Mouse (Mus musculus) hindbrain, postnatal 0 days (tissue): Measurements from ENCODE around the gene Gbe1. TPM values are rescaled to one million over a fixed set of nuclear protein-coding genes. Genes with fewer than 3 reads are reported as not detected.

ENCODE experiments used
- ATAC-seq: fragments of 200-750 bp; cut with Nextera tagmentation; 2 replicates; pipeline ENCODE4 v1.8.0; 2017; ENCODE audit warnings: mild to moderate bottlenecking, moderate TSS enrichment, moderate library complexity
- DNase-seq: peaks from one replicate; pipeline ENCODE4 v3.0.0-alpha.2; 2015; ENCODE audit warnings: low spot score
- H3K27ac ChIP-seq: fragments of 300-500 bp; sonication (generic); 2 replicates; pipeline ENCODE4 v1.5.1; 2014; ENCODE audit warnings: mild to moderate bottlenecking
- H3K27me3 ChIP-seq: fragments of 300-500 bp; sonication (generic); 2 replicates; pipeline ENCODE4 v1.6.1; 2014; ENCODE audit warnings: low read length, mixed read lengths; ENCODE audit not compliant: insufficient read depth
- H3K36me3 ChIP-seq: fragments of 300-500 bp; sonication (generic); 2 replicates; pipeline ENCODE4 v1.6.1; 2014; ENCODE audit warnings: low read length, mixed read lengths; ENCODE audit not compliant: insufficient read depth
- H3K4me1 ChIP-seq: fragments of 300-500 bp; sonication (generic); 2 replicates; pipeline ENCODE4 v1.6.1; 2014; ENCODE audit warnings: antibody characterized with exemption, low read length, mixed read lengths; ENCODE audit not compliant: insufficient read depth
- H3K4me2 ChIP-seq: fragments of 300-500 bp; sonication (generic); 2 replicates; pipeline ENCODE4 v1.6.1; 2014; ENCODE audit warnings: low read depth, mild to moderate bottlenecking, low read length, moderate library complexity, mixed read lengths
- H3K4me3 ChIP-seq: fragments of 300-500 bp; sonication (generic); 2 replicates; pipeline ENCODE4 v1.5.1; 2014; ENCODE audit warnings: low read length
- H3K9ac ChIP-seq: fragments of 300-500 bp; sonication (generic); replicated peaks from 2 replicates; pipeline ENCODE4 v1.6.1; 2014; ENCODE audit warnings: mild to moderate bottlenecking, low read length, moderate library complexity, mixed read lengths
- H3K9me3 ChIP-seq: fragments of 300-500 bp; sonication (generic); 2 replicates; pipeline ENCODE4 v1.6.1; 2016; ENCODE audit warnings: low read length, mixed read lengths
- CTCF ChIP-seq: IDR thresholded peaks from 2 replicates; pipeline ENCODE4 v1.5.1; 2016; ENCODE audit warnings: antibody characterized with exemption, control low read depth, low read depth
- WGBS: fragments of 180-500 bp; shearing (Covaris S2); extraction: QIAGEN DNeasy Blood & Tissue Kit; methylation state at CpG from one replicate; pipeline ENCODE4 v1.1.7; 2014; 5-methylcytosine and 5-hydroxymethylcytosine counted together
- polyA plus RNA-seq: library from polyadenylated mRNA; unstranded; fragments of >200 nt; fragmentation: Nextera tagmentation; extraction: Ambion mirVana; gene quantifications from 2 replicates; pipeline ENCODE4 v1.2.1, GENCODE M21; 2015
- total RNA-seq: library from RNA; depleted of rRNA; stranded (reverse); fragments of >200 nt; gene quantifications from 2 replicates; pipeline ENCODE4 v1.2.3, GENCODE M21; 2014

The Gbe1 gene
- total and polyA plus RNA-seq, 2 experiments from 2014 or later = 16.5 to 23.6 TPM

DNA sequence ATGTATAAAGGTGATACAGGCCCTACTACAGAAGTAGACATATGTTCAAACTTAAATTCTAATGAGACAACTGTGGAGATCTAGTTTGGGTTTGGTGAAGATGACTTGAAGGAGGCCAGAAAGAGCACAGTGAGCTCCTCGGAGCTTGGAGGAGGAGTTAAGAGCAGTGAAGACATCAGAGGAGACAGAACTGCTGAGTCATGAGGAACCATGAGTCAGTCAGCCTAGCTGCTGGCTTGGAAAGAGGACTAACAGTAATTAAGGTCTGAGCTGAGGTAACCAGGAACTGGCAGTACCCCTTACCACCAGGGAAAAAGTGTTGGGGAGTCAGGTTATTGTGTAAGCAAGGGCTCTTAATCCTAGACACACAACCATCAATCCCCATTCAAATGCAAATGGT, 192.7 kb downstream of the Gbe1 start:
- WGBS = 76% methylated on average over 1 of the region's 1 CpGs
- H3K4me3 ChIP-seq = no peak overlapping the region
- H3K27me3 ChIP-seq = no peaks in the 10 kb centered on the region
- ATAC-seq (no peak), DNase-seq (no peak)
- H3K36me3 ChIP-seq = no peaks in the 10 kb centered on the region
- no peaks in the 10 kb centered on the region for H3K4me1 ChIP-seq
- H3K9me3 ChIP-seq = no peaks in the 10 kb centered on the region
- no peak for TF ChIP-seq CTCF
- no peak overlapping the region for H3K9ac ChIP-seq
- H3K4me2 ChIP-seq = no peak overlapping the region
- H3K27ac ChIP-seq = no peak overlapping the region

DNA sequence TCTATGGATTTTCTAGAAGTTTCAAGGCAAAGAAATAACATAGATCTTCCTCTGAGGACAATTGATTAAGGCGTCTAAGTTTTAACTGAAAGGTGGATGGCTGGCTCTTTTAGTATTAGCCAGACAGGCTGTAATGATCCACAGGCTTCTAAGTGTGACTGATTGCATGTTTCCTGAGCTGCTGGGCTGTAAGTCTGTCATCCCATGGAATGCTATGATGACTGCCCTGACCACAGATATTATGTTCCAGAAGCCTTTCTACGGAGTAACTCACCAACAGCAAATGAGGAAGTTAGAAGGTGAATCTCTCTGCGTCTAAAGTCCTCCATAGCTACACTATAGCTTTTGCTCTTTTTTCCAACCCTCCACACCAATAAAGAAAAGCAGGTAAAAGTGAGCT, 197.2 kb downstream of the Gbe1 start:
- Histone ChIP-seq H3K27me3 (no peaks in the 10 kb centered on the region), H3K4me3 (no peak overlapping the region), H3K9ac (no peak overlapping the region), H3K4me2 (no peak overlapping the region), H3K9me3 (no peaks in the 10 kb centered on the region), H3K36me3 (no peaks in the 10 kb centered on the region), H3K27ac (no peak overlapping the region), H3K4me1 (no peaks in the 10 kb centered on the region)
- DNase-seq (no peak), ATAC-seq (no peak)
- TF ChIP-seq CTCF = no peak
- WGBS = 94% methylated on average over 3 of the region's 3 CpGs

- 81% methylated on average over 2 of the region's 2 CpGs for WGBS
- Histone ChIP-seq H3K4me1 (no peaks in the 10 kb centered on the region), H3K4me2 (no peak overlapping the region)
Measured at GRCm38 (mm10) chr16:70522861-70523260, 209.1 kb downstream of the Gbe1 start.

DNA sequence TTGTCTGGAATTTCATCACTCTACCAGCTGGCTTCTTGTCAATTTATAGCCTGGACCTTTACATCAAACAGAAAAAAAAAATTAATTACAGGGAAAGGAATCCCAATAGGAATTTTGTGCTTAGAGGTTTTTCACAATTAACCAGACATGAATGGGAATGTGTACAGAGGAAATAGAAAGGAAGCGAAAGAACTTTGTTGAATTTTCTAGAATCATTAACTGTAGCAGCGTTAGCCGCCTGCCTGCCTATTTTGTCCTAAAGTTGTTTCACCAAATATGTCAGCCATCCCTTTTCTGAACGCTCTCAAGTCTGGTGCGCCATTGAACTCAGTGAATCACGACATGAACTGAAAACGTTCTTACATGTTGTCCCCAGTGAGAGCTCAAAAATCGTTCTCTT, 209.8 kb downstream of the Gbe1 start:
- H3K9me3 ChIP-seq = no peaks in the 10 kb centered on the region
- 72% methylated on average over 8 of the region's 8 CpGs for WGBS
- no peak for DNase-seq
- H3K4me3 ChIP-seq = no peak overlapping the region
- no peak overlapping the region for H3K4me2 ChIP-seq
- no peaks in the 10 kb centered on the region for H3K27me3 ChIP-seq
- no peaks in the 10 kb centered on the region for H3K36me3 ChIP-seq
- H3K27ac ChIP-seq = no peak overlapping the region
- no peak for ATAC-seq
- TF ChIP-seq CTCF = no peak
- no peak overlapping the region for H3K9ac ChIP-seq
- H3K4me1 ChIP-seq = no peaks in the 10 kb centered on the region

More at GRCm38 (mm10) chr16:70522861-70523260, 209.1 kb downstream of the Gbe1 start:
- Histone ChIP-seq H3K9ac (no peak overlapping the region), H3K9me3 (no peaks in the 10 kb centered on the region), H3K4me3 (no peak overlapping the region), H3K27ac (no peak overlapping the region), H3K36me3 (no peaks in the 10 kb centered on the region), H3K27me3 (no peaks in the 10 kb centered on the region)
- no peak for DNase-seq
- TF ChIP-seq CTCF = no peak
- ATAC-seq = no peak

DNA sequence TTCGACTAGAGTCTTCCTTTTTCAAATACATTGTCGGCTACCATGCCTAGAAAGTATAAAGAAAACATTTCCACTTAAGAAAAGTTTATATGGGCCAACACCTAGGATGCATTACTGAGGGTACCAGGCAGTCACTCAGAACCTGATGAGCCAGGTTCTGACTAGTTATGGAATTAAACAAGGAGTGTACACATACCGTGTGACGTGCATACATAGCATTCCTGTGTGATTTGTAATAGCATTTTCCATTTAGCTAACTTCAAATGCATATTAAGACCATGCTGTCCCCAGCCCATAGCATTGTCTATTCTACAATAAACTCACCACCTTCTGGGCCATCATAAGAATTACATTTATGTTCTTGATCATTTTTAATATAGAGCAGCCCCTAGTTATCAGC, 210.5 kb downstream of the Gbe1 start:
- ATAC-seq (no peak), DNase-seq (no peak)
- H3K9me3 ChIP-seq = no peaks in the 10 kb centered on the region
- no peak overlapping the region for H3K9ac ChIP-seq
- 86% methylated on average over 4 of the region's 4 CpGs for WGBS
- no peak for TF ChIP-seq CTCF
- no peak overlapping the region for H3K4me3 ChIP-seq
- no peaks in the 10 kb centered on the region for H3K36me3 ChIP-seq
- H3K4me1 ChIP-seq = no peaks in the 10 kb centered on the region
- H3K4me2 ChIP-seq = no peak overlapping the region
- H3K27ac ChIP-seq = no peak overlapping the region
- H3K27me3 ChIP-seq = no peaks in the 10 kb centered on the region

GRCm38 (mm10) chr16:70527224-70527623, 213.5 kb downstream of the Gbe1 start:
- no peak for TF ChIP-seq CTCF
- ATAC-seq = no peak
- Histone ChIP-seq H3K4me1 (no peaks in the 10 kb centered on the region), H3K9ac (no peak overlapping the region), H3K4me2 (no peak overlapping the region), H3K27me3 (no peaks in the 10 kb centered on the region), H3K27ac (no peak overlapping the region), H3K4me3 (no peak overlapping the region), H3K9me3 (no peaks in the 10 kb centered on the region), H3K36me3 (no peaks in the 10 kb centered on the region)
- no peak for DNase-seq
- WGBS = 90% methylated on average over 8 of the region's 8 CpGs

DNA sequence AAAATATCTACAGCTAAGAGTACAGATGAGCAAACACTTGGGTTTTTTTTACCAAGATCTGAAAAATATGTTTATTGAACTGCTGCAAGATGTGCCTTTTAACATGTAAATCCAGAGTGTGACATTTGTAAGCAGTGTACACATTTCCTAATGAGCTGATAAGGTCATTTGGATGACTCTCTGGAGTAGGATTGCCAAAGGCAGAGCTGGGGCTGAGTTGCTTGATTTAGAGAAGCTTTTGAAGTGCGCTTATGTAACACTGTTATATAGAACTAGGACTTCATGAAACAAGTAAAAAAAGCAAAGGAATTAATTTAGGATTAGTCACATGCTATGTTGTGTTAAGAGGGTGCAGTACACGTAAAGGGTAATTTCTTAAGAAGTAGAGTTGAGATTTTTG, 221.5 kb downstream of the Gbe1 start:
- Histone ChIP-seq H3K4me3 (no peak overlapping the region), H3K27me3 (no peaks in the 10 kb centered on the region), H3K4me2 (no peak overlapping the region), H3K36me3 (no peaks in the 10 kb centered on the region), H3K27ac (no peak overlapping the region), H3K9ac (no peak overlapping the region), H3K4me1 (no peaks in the 10 kb centered on the region), H3K9me3 (no peaks in the 10 kb centered on the region)
- TF ChIP-seq CTCF = no peak
- ATAC-seq (no peak), DNase-seq (no peak)
- 86% methylated on average over 2 of the region's 2 CpGs for WGBS
